Mouse (Mus musculus) gastrocnemius, postnatal 4 days (tissue): ENCODE results near the gene Camta1. TPM values are rescaled to one million over a fixed set of nuclear protein-coding genes. Genes with fewer than 3 reads are reported as not detected.
A peak's percentile ranks its signal among the peaks of the same experiment; 100 is the strongest.

Experiments
- DNase-seq, 2 experiments: peaks; one replicate each; pipeline ENCODE4 v3.0.0; 2021 to 2022; ENCODE audit warnings: low spot score in 2 of 2, mixed read lengths in 2 of 2
- total RNA-seq, 2 experiments: library from RNA; stranded (reverse); gene quantifications; 2 replicates each; pipeline ENCODE4 v1.2.3; 2021

Gene Camta1
- total RNA-seq, 2 experiments from 2014 or later: 87.9 to 105 TPM

DNA sequence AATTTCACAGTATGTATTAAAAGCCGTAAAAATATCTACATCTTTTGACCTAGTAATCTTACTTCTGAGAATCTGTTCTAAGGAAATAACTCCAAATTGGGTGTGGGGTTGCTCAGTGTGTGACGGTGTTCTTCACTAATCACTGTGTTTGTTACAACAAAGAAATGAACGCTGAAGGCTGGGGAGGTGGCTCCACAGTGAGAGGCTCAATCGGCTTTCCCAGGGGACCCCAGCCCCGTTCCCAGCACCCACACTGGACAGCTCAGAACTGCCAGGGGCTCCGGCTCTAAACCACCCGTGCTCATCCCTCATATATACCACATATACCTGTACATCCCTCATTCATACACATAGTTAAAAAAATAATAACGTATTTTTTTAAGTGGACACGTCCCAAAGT lies 1.8 kb upstream of the Camta1 start:
- DNase-seq: no peak

- DNase-seq: no peak
These were observed 238 bp downstream of the Camta1 start for GRCm38 (mm10) chr4:151861471-151861805.

DNA sequence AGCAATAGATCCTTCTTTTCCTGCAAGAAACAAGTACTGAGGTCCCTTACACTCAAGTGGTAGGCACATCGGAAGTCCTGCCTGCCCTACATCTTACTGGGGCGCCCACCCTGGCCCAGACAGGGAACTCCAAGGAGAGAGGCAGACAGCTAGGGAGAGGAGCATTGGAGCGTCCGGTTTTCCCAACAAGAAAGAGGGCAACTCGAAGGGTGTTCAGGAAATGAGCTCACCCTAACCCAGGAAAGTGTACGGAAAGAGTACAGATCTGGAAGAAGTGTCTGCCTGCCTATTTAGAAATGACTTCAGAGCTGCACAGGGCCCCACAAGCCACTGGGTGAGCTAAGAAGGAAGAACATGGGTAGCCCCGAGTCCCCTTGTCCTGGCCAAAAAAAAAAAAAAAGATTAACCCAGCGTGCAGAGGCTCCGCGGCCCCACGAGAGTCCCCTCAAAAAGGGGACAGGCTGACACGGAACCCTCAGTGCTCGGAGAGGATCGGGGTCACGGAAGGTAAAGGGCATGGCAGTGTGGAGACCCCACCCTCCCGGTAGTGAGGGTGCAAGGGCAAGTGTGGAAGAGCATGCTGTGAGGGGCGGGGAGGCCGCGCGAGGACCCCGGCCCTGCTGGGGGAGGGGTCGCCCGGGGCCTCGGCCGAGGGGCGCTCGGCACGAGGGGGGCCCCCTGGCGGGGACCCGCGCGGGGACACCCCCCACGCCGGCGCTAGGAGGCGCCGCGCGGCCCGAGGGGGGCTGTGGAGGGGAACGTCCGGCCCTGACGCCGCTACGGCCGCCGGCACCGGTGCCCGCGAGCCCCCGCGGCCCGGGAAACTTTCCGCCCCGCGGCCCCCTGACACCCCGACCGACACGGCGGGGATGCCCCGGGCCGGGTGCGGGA lies 990 bp downstream of the Camta1 start:
- peak; percentile 34 to 35 for DNase-seq

DNA sequence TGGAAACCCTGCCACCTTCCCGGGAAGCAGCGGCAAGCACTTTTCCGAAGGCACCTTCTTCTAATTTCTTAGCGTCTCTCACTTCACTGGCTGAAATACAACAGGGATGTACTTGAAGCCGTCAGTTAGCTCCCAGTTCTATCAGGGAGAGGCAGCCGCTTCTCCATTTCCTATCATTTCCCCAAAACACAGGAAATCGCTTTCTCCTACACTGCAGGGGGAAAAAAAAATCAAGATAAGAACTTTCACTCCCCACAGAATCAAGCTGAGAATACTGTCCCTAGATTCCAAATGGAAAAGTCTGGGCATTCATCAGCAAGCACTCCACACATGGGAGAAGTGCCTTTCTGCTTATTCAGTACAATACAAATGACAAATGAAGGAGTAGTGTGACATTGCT lies 2.4 kb downstream of the Camta1 start:
- DNase-seq: no peak

GRCm38 (mm10) chr4:151853949-151854348 lies 7.7 kb downstream of the Camta1 start:
- no peak for DNase-seq

DNA sequence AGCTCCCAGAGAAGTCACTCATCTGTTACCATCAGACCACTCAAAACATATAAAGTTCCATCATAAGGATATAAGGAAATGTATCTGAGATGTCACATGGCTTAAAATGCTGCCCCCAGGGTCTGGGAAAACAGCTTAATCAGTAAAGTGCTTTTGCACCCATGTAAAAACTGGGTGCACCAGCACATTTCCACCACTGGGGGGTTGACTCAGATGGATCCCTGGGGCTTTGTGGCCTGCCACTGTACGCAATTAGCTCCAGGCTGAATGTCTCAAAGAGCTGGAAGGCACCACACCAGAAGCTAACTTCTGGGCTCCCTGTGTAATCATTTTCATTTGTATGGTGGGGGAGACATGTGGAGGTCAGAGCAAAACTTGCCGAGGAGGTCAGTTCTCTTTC lies 10.5 kb downstream of the Camta1 start:
- peak in 1 of 2 experiments; percentile 30 for DNase-seq

- no peak for DNase-seq
These were observed 19.1 kb downstream of the Camta1 start for GRCm38 (mm10) chr4:151842591-151842990.

DNA sequence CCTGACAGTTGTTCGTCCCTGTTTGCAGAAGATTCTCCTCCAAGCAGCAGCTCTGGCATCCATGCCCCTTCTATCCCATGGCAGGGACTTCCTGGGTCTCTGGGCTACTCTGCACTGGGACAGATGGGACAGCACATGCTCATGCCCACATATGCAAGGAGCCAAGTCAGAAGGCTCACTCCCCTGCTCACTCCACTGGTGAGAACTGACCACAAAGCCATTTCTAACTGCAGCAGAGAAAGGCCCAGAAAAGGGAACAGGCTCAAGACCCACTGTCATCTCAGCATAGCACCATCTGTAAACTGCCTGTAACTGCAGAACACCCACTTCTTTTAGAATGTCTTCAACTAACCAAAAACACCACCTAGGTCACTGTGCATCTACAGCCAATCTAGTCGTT lies 23.2 kb downstream of the Camta1 start:
- no peak for DNase-seq

DNA sequence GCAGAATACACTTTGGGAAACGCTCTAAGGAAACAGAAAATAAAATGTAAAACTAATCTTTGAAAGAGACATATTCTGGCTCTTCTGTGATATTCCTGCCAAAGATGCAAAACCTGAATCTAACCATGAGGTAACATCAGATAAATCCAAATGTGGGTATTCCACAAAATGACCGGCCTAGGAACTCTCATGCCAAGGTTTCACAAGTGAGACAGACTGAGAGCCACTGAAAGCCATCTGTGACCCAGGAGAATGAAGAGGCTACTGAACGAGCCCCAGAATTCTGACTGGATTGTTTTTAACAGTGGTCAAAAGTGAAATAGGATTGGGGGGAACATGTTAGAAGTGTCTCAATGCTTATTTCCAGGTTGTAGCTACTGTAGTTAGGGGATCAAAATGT lies 25.8 kb downstream of the Camta1 start:
- DNase-seq: no peak

- no peak for DNase-seq
These were observed 27.1 kb downstream of the Camta1 start for GRCm38 (mm10) chr4:151834536-151834935.

GRCm38 (mm10) chr4:151833940-151834449 lies 27.7 kb downstream of the Camta1 start:
- no peak for DNase-seq

DNA sequence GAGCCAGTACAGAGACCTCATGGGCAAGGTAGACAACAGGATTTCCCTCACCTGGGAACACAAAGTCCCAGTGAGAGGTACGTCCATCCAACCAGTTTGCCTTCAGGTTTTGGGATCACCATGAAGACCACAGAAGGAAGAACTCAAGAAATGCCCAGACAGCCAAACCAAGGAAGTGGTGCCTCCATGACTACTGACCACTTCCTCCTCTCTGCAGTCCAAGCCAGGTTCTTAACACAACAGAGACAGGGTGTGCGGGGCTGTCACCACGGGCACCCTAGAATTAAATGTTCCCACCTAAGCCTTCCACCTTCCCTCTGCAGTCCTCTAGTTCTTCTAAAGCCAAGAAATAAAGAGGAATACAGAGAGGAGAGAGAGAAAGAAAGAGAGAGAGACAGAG lies 33.8 kb downstream of the Camta1 start:
- DNase-seq: no peak

DNA sequence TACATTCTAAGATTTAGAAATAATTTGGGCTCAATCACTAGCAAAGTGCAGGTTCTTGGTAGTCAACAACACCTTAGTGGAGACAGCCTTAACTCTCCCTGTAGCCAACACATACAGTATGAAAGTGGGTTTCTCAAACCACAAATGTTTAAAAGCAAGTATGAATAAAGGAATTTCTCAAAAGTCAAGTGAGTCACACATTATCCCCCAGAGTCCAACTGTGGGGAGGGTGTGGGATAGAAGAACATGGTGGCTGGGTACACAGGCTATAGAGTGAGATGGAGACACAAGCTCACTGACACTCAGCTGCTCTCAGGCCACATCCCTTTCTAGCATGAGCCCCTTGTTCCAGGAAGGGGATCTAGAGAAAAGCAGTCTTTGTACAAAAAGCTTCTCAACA lies 34.3 kb downstream of the Camta1 start:
- DNase-seq: no peak

GRCm38 (mm10) chr4:151823963-151824362 lies 37.7 kb downstream of the Camta1 start:
- DNase-seq: peak in 1 of 2 experiments; percentile 12

DNA sequence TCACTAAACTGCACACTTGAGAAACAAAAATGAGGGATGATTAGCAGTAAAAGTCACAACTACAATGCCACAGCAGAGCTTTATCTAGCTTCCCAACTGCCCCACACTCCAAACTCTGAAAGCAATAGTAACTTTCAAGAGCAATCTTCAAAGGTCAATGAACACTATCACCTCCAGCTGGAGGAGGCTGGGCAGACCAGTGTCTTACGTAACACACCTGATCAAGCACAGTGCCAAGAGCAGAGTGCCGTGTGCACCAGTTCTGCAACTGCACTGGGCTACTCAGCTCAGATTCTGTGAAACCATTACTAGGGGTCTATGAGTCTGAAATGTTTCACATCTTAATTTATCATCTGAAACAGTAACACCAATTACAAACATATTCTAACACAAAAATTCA lies 38.7 kb downstream of the Camta1 start:
- DNase-seq: no peak

DNA sequence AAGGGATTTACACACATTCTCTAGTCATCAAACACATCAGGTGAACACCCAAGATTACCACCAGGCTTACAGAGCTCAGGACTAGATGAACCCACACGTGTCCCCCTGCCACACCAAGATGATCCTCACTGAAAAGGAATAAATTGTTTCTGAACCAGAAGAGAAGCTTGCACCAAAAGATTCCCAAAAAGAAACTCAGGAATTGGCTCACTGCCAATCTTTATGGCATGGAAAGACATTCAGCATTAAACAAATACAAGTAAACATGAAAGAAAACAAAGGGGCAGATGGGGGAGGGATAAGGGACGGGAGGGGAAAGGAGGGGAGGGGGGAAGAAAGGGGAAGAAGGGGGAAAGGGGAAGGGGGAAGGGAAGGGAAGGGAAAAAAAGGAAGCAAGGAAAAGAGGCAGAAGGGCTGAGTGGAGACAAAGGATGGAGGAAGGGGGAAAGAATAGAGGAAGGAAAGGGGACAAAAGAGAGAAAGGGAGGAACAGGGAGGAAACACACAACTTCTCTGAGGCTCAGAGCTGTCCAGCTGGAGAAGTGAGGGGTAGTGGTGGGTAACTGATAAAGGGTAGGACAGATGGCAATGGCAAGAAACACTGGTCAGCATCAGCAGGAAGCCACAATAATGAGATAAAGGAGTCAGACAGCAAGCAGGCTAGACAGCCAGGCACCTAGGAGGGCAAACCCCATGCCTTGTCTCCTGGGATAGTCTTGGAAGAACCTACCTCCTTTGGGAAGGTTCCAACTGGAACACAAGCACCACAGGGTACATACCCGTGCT lies 43.5 kb downstream of the Camta1 start:
- no peak for DNase-seq

- no peak for DNase-seq
These were observed 48.0 kb downstream of the Camta1 start for GRCm38 (mm10) chr4:151813711-151814110.

DNA sequence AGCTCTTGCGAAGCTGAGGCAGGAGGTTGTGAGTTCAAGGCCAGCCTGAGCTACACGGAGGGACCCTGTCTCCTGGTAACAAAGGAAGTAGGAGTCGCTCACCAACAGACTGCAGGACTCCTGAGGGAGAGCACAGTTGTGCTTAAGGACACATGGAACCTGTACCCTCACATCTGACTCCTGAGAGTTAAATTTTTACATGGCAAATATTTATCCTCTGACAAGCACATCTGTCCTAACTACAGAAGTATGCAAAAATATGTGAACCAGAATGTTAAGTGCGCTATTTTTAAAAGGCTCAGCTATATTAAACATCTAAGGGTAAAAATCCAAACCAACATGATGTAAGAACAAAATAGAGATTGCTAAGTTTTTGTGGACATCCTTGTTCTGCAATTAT lies 56.0 kb downstream of the Camta1 start:
- no peak for DNase-seq

DNA sequence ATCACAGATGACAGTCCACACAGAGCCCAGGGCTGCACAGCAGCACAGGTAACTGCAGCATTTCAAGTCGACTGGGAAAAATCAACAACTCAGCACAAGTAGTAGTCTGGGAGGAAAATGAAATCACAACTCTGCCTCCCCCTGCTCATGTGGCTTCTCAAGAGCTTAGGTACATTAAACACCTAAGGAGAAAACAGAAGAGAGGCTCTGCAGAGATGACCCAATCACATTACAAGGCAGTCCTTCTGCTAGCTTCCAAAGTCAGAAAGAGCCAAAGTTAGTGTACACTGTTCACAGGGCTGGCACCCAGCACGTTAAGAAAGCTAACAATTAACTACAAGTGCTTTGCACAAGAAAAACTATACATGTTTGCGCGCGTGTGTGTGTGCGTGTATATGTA lies 56.6 kb downstream of the Camta1 start:
- no peak for DNase-seq

DNA sequence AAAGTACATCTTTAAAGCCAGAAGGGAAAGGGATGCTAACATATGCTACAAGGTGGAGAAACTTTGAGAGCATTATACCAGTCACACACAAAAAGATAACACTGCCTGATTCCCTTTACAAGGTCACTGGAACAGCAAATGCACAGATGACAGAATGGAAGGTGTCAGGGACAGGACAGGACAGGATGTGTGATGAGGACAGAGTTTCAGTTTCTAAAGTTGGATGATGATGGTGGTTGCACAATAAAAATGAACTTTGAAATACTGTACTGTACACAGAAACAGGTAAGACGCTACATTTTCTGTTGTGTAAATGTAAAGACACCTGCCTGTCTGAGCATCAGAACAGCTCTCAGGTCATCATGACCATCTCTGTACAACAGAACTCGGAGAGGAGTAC lies 57.5 kb downstream of the Camta1 start:
- DNase-seq: no peak

GRCm38 (mm10) chr4:151798630-151799029 lies 63.0 kb downstream of the Camta1 start:
- no peak for DNase-seq

DNA sequence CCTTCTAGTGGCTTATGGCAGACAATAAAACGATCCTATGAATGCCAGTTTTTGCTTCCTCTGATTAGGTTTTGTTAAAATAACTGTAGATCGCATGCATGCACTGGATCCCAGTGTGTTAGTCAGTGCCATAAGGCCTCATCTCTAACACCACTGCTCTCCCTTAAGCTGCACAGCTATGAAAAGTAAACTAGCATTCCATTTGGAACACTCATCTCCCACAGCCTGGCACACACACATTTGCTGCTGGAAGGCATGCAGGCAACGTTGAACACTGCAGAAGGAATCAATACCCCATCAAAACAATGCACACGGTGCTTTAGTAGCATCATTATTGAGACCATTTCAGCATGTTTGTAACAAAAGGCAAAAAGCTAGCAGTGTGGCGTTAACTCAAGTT lies 68.0 kb downstream of the Camta1 start:
- no peak for DNase-seq
